Mouse (Mus musculus): Measurements from ENCODE around the gene Blzf1.
A peak's percentile ranks its signal among the peaks of the same experiment; 100 is the strongest.

The Blzf1 gene

DNA sequence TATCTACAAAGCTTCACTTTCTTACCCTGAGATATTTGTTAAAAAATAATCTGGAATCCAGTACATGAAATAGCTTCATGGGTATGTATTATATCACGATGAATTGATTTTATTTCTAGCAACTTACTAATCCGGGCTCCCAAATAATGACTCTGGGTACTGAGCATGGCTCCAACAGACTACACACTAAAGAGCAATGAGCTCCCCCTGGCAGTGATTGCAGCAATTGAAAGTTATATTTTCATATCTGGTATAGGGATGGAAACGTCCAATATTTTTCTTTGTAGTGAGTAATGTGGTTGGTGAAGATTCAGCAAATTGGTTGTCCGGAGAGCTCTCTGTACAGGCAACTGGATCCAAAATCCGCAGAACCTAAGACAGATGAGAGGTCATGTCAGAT lies 15.2 kb downstream of the Blzf1 start:
- no peak for DNase-seq

DNA sequence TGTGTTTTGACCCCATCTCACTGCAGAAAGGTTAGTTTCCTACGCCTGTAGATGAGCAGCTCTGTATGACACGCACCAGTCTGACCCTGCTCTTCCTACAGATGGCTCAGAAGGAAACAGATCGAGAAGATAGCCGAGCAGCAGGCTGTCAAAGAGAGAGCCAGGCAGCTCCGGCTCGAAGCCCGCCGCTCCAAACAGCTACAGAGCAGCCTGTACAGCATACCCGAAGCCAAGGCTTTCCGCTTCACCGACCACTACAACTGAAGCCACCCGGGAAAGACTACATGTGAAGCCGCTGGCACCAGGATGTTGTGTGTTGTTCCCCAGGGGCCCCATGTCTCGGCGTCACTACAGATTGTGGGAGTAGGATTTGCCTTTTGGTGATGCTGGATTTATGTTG lies 19.9 kb downstream of the Blzf1 start:
- DNase-seq = no peak

DNA sequence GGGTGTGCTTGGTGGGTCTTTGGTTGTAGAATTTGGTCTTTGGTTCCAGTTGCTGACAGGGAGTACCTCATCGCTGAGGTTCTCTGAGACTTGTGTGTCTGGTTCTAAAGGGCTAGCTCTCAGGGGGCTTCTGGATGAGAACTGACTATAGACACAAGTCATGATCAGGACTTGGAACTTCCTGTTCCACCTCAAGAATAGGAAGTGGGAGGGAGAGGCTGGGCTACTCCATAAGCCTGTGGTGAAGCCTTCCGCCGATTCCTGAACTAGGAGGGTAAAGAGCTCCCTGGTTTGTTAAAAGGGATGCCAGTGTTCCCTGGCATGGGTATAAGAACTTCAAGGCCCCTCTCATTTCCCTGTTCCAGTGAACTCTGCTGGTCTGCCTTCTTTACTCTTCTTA lies 23.3 kb downstream of the Blzf1 start:
- DNase-seq = no peak

DNA sequence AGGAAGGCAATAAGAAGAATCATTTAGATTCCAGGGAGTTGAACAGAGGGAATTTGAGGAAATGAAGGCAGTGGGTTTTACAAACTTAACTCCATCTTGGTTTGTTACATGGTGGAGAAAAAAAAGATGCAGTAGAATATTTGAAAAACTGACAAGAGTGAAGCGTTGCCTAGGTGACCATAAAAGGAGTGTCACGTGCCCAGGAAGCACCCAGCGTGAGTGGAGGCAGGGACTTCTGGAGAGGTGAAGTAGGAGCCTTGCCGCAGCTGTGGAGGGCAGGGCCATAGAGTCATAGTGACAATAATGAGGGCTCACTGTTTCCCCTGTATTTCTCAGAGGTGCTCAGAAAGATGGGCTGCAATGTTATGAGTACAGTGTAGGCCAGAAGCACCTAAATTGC lies 28.0 kb downstream of the Blzf1 start:
- DNase-seq = no peak

DNA sequence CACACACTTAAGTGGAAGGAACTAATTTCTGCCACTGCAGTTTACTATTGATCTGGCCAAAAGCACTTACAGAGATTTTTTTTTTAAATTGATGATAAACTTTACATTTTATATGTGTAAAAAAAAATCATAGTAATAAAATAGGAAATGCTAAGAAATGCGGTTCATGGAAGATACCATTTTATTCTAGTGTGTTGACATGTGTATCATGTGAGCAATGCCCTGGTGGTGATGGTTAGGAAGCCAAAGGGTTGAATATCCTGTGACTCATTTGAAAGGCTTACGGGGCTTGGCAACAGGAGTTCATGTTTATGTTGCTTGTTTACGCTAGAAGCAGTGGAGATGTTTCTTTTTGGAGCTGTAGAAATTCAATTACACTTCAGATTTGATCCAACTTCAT lies 30.7 kb downstream of the Blzf1 start:
- no peak for DNase-seq

DNA sequence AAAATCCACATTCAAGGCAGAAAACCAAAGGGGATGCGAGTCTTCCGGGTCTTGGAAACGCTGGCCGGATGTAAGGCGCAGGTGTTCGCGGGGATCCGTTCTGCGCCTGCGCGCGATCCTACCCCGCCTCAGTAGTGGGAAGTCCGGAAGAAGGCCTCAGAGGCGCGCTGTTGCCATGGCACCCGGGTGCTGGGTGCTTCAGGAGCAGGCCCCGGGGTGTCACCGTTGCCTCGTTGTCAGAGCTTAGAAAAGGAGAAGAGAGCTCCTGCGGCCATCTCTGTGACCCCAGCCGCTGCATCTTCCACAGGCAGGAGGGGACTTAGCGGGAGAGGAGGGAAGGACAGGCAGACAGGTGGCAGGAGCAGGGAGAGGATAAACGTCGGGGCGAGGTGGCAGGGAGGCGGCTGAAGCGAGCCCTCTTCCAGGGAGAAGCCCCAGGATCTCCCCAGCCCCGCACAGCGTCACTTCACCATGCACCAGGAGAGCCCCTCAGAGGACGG lies 31.8 kb downstream of the Blzf1 start, which contains the start of gene Ccdc181:
Ccdc181 (plus strand) TSS at position 131 of the 500 bp plus-strand sequence.
- DNase-seq = peak; percentile 97

DNA sequence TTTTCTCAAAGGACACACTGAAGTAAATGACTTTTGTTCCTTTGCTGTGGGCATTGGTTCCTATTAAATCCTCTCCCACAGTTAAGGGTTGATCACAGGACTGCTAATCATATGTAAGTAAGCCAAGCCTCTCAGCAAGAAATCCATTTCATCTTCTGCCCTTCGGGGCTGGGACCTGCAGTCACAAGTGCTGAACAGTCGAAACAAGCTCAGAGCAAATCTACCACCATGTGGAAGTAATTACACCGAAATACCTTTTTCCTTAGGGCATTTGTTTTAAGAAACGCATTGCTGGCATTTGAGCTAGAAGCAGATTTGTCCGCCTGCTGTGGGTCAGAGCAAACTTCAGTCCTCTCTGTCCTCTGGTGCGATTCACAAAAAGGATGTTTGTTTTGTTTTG lies 33.6 kb downstream of the Blzf1 start:
- no peak for DNase-seq

DNA sequence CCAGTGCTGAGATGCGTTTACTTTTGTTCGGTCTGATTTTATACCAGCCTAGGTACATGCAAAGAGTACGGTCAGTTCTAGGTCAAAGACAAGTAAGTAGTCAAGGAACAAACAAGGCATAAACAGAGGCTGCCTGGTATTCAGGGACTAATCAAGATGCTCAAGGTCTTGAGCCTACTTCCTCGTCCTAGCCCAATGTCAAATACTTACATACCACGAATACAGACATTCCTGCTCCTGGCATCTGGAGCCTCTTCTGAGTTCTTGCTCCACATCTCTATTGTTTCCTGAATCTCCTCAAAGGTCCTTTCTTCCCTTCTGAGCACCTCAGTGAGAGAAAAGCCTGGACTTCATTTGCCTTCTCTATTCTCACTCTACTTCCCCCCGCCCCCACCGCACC lies 36.3 kb downstream of the Blzf1 start:
- DNase-seq = no peak

DNA sequence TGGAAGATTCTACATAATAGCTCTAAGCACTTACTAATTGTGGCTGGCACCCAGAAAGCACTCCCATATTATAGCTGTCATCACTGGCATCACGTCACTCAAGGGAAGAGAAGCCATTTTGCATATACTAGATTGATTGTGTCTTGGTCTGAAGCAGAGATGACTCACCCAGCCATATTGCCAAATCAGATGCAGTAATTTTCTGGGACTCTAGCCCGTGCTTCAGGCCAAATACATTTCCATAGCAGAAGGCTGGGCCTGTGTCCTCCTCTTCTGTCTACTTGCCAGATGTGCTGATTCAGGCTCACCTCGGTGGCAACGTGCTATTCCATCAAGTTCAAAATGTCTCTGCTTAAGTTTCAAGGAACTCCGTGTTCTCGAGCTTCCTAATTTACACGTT lies 45.7 kb downstream of the Blzf1 start:
- DNase-seq = peak; percentile 46

DNA sequence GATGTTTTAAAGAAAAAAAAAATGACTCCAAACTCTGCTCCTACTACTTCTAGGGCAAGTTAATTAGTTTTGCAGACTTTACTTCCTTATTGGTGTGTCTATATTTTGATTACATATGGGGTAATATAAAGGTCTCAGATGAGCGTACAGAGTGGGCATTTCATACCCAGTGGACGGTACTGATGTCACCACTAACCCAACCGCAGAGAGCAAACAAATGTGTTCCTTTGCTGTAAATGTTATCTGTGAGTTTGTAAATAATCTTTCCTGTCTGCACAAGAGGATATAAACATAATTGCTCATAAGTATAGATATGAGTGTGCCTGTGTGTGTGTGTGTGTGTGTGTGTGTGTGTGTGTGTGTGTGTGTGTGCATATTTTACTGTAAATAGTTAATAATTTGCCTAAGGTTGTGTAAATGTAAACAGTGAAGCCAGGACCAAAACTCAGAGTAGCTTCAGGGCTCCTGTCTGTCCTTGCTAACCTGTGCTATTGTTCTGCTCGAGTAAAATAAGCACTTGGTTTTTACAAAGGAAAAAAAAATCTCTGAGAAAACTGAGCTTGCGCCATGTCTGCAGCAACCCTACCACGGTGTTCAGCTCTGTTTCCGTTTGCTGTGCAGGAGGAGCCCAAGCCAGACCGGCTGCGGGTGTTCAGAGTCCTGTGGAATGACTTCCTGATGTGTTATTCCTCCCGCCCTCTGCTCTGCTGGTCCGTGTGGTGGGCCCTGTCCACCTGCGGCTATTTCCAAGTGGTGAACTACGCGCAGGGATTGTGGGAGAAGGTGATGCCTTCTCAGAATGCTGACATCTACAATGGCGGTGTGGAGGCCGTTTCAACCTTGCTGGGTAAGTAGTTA lies 46.9 kb downstream of the Blzf1 start:
- no peak for DNase-seq

DNA sequence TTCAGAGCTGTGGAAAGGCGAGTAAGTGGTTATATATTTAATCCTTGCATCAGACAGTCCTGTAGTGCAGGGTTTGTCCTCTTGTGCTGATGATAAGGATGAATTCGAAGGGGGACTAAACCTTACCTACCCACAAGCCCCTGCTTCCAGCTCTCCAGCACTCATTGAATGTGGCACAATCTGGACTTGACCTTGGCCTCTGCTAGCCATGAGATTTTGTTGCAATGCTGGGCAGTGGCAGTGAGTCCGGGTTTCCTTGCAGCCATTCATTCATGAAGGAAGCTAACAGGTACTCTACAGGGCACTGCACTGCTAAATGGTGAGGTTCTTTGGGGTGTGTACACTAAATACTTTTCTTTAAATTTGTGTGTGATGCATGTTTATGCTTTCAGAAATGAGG lies 52.5 kb downstream of the Blzf1 start:
- no peak for DNase-seq

DNA sequence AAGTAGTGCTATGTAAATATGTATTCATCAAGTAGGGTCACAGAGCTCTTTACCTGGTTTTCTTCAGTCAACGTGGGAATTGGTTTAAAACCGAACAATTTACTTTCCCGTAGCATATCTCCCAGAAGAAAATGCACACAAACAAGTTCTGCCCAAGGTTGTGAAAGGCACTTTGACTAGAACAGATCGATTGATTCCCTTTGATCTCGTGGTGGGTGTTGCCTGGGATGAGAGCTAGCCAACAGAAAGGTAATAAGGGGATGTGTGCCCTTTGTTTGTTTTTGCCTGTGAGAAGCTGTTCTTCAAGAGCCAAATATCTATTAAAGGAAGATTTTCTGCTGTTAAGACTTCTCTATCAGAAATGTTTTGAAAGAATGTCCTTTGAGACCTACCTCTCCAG lies 54.7 kb downstream of the Blzf1 start:
- DNase-seq = no peak

DNA sequence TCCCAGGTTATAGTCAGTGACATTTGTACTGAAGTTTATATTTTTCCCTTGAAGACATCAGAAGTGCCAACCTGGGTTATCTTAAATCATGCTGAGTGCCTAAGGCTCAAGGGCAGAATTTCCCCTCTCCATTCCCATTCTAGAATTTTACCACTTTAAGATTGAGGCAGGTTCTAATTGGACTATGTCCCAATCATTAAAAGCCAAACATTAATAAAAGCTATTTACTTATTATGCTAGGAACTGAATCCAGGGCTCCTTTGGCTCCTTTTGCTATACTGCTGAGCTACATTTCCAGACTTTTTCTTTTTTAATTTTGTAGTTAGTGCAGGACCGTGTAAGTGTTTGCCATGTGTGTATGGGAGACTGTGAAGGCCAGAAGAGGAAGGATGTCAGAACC lies 55.9 kb downstream of the Blzf1 start:
- no peak for DNase-seq

DNA sequence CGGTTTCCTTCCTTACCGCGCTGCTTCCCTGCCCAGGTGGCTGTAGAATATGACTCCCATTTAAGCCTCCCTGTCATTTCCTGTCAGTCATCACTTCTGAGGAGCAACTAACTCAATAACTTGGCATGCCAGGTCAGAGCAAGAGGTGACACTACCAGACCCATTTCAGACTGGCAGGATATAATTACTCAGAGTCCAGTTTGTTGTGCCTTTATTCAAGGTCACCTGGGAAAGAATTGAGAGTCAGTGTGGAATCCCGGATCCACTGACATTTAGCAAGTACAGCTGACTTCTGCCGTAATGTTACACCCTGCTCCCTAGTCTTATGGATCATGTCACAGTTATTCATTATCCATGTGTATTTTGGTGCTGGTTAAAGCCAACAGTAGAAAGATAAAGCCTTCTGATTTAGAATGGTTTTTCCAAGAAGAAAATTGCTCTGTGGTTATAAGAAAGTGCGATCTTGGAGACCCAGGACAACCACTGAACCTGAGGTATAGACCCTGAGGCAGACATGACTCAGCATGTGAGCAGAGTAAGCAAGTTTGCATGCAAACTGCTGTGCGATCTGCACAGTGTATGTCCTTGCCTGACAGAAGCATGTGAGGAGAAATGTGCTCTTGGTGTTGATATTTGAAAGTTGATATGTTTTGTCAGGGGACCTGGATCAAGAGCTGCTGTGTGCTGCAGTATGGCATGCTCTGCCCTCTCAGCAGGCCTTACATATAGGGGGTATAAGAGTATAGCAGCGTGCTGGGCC lies 56.7 kb downstream of the Blzf1 start:
- no peak for DNase-seq

DNA sequence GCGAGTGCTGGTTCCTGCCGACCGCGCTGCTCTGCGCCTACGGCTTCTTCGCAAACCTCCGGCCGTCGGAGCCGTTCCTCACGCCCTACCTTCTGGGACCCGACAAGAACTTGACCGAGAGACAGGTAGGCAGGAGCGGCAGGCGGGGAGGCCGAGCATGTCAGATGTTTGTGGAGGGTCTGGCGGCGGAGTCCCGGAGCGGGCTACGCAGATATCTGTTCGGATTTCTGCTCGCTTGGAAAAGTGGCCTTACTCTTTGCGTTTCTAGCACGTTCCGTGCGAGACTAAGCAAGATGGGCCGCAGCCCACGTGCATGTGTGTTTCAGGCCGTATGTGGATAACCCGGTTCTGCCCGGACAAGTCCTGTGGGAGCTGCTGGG lies 58.0 kb downstream of the Blzf1 start:
- DNase-seq = peak; percentile 34

DNA sequence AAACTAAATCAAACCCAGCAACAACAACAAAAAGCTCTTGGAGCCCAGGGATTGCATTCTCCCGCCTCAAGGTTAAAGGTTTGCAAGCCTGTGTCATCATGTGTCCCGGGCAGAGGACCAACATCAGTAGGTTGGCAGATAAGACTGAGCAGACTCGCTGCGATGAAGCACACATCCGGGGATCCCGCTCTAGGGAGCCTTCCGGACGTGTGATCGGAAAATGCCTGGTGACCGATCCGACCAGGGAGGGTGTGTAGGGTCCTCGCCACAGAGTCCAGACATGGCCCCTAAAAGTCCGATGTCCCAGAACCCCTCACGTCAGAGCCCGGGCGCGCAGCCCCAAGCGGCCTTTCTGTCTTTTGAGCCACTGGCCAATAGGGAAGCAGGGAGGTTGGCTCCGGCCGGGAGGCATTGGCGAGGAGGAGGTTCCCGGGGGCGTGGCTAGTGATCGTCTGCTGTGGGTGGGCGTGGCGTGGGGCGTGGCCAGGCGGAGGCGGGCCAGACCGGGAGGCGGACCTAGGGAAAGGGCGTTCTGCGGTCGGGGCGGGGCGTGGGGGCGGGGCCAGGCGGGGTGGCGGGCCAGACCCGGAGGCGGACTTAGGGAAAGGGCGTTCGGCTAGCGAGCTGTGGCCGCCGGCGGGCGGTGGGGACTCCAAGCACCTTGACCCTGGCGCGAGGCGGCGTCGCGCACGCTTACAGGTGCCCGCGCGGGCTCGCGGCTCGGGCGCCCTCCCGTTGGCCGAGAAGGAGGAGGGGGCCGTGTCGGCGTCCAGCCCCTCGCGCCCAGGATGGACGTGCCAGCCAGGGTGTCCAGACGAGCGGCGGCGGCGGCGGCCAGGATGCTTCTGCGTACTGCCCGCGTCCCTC lies 58.6 kb downstream of the Blzf1 start, which contains the start of gene Slc19a2:
Slc19a2 (plus strand) TSS at position 582 of the 867 bp plus-strand sequence.
- DNase-seq = peak; percentile 97

DNA sequence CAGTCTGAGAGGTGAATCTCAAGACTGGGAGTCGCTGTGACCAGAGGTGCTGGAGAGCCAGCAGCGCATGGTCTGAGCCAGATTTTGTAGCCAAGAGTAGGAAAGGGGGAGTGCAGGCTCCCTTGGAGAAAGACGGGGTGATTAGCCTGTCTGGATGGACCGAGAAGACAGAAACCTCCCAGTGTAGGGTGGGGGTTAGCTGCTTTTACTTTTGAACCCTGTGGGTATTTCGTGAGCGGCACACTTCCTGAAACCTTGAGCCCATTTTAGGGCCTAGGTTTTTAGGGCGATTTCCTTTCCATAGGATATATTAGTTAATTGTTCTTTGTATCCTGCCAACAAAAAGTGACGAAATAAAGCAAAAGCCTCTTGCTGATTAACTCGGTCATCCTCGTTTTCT lies 59.3 kb downstream of the Blzf1 start:
- DNase-seq = no peak

DNA sequence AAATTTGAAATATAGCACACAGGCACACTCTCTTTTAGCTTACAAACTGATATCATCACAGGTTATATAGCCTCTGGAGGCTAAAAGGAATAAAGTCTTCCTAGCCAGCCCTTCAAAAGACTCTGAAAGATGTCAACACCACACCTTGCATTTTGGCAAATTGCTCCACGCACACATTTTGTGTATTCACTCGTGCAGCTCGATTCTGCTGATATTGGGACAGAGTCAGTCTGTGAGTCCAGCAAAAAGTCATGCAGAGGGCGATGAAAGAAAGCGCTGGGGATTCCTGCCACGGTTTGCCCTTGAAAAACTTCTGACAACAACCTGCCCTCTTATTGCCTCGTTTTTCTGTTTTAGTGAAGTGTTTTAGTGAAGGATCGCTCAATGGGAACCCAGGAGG lies 59.8 kb downstream of the Blzf1 start:
- no peak for DNase-seq

DNA sequence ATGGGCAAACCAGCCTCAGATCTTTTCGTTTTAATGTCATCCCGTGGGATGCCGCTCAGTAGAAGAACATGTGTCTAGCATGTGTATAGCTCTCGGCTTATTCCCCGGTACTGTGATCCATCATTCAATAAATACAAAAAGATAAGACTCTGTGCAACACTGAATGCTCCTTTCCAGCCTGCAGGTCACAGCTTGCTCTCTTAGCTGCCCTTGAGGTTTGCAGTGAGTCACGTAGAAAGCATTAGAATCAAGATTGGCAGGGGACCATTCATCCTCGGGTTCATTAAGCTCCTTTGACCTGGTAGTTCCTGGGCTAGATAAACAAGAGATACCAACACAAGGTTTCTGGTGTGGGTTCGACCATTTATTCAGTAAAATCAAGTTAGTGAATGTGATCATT lies 64.5 kb downstream of the Blzf1 start:
- no peak for DNase-seq

DNA sequence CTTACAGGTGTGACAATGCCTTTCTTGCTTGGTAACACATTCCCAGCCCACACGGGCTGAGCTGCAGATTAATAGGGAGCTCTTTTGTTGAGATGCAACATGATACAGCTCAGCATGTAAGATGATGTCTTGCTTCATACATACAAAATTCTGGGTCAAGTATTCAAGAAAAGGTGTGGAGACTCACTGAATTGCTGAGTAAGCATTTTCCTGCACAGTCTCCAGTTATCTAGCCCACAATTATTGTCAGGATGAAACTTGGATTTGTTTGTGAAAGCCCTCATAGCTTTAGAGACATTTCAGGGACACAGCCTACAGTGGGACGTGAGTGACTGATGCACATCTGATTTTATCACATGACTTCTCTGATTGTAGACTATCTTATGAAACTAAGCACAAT lies 65.8 kb downstream of the Blzf1 start:
- no peak for DNase-seq
